Mouse (Mus musculus): ENCODE data around the gene Gm45785. TPM values are rescaled to one million over a fixed set of nuclear protein-coding genes. Genes with fewer than 3 reads are reported as not detected.

The Gm45785 gene
- polyA plus RNA-seq, 1 experiment from 2014 or later = not detected

Other genes with a start within 250 kb of the Gm45785 start
- gene Olfr61, start 227.4 kb downstream of the Gm45785 start, polyA plus RNA-seq (2014; fragmentation: Nextera tagmentation; extraction: Ambion mirVana) = not detected in 2 replicates
- not detected in 2 replicates for gene Olfr53, start 209.9 kb downstream of the Gm45785 start, polyA plus RNA-seq (2014; fragmentation: Nextera tagmentation; extraction: Ambion mirVana)
- gene Olfr539, start 196.4 kb downstream of the Gm45785 start, polyA plus RNA-seq (2014; fragmentation: Nextera tagmentation; extraction: Ambion mirVana) = not detected in 2 replicates
- gene Olfr45, start 174.4 kb downstream of the Gm45785 start, polyA plus RNA-seq (2014; fragmentation: Nextera tagmentation; extraction: Ambion mirVana) = not detected in 2 replicates
- not detected in 2 replicates for gene Olfr541, start 159.1 kb downstream of the Gm45785 start, polyA plus RNA-seq (2014; fragmentation: Nextera tagmentation; extraction: Ambion mirVana)
- gene Cyp2e1, start 92.6 kb downstream of the Gm45785 start, polyA plus RNA-seq (2014; fragmentation: Nextera tagmentation; extraction: Ambion mirVana) = not detected in 2 replicates
- 0.27 and 0.74 TPM in 2 replicates for gene Syce1, start 68.5 kb downstream of the Gm45785 start, polyA plus RNA-seq (2014; fragmentation: Nextera tagmentation; extraction: Ambion mirVana)
- 2.7 and 3.0 TPM in 2 replicates for gene Zfp941, start 34.2 kb downstream of the Gm45785 start, polyA plus RNA-seq (2014; fragmentation: Nextera tagmentation; extraction: Ambion mirVana)
- gene Urah, start 21.3 kb downstream of the Gm45785 start, polyA plus RNA-seq (2014; fragmentation: Nextera tagmentation; extraction: Ambion mirVana) = 14.2 and 18.7 TPM in 2 replicates
- not detected in 2 replicates for gene Scgb1c1, start 10.8 kb downstream of the Gm45785 start, polyA plus RNA-seq (2014; fragmentation: Nextera tagmentation; extraction: Ambion mirVana)
- not detected in 2 replicates for gene Odf3, start 8.5 kb downstream of the Gm45785 start, polyA plus RNA-seq (2014; fragmentation: Nextera tagmentation; extraction: Ambion mirVana)
- gene Ric8a, start 626 bp upstream of the Gm45785 start, polyA plus RNA-seq (2014; fragmentation: Nextera tagmentation; extraction: Ambion mirVana) = 65.7 and 72.8 TPM in 2 replicates
- 48.7 and 55.3 TPM in 2 replicates for gene Bet1l, start 1.2 kb upstream of the Gm45785 start, polyA plus RNA-seq (2014; fragmentation: Nextera tagmentation; extraction: Ambion mirVana)
- 136 and 146 TPM in 2 replicates for gene Psmd13, start 25.6 kb upstream of the Gm45785 start, polyA plus RNA-seq (2014; fragmentation: Nextera tagmentation; extraction: Ambion mirVana)
- 21.8 and 23.5 TPM in 2 replicates for gene Sirt3, start 26.0 kb upstream of the Gm45785 start, polyA plus RNA-seq (2014; fragmentation: Nextera tagmentation; extraction: Ambion mirVana)
- 0.87 TPM in 1 of 2 replicates, not detected in the other for gene Cox8b, start 44.1 kb upstream of the Gm45785 start, polyA plus RNA-seq (2014; fragmentation: Nextera tagmentation; extraction: Ambion mirVana)
- gene Nlrp6, start 64.6 kb upstream of the Gm45785 start, polyA plus RNA-seq (2014; fragmentation: Nextera tagmentation; extraction: Ambion mirVana) = 1.2 and 2.2 TPM in 2 replicates
- 28.7 and 31.0 TPM in 2 replicates for gene Pgghg, start 85.1 kb upstream of the Gm45785 start, polyA plus RNA-seq (2014; fragmentation: Nextera tagmentation; extraction: Ambion mirVana)
- gene Ifitm5, start 94.0 kb upstream of the Gm45785 start, polyA plus RNA-seq (2014; fragmentation: Nextera tagmentation; extraction: Ambion mirVana) = 2.0 and 2.6 TPM in 2 replicates
- not detected in 2 replicates for gene Gm45717, start 99.6 kb upstream of the Gm45785 start, polyA plus RNA-seq (2014; fragmentation: Nextera tagmentation; extraction: Ambion mirVana)
- gene Ifitm2, start 99.7 kb upstream of the Gm45785 start, polyA plus RNA-seq (2014; fragmentation: Nextera tagmentation; extraction: Ambion mirVana) = 1,395 and 1,501 TPM in 2 replicates
- gene Ifitm1, start 110.9 kb upstream of the Gm45785 start, polyA plus RNA-seq (2014; fragmentation: Nextera tagmentation; extraction: Ambion mirVana) = 241 and 289 TPM in 2 replicates
- 347 and 377 TPM in 2 replicates for gene Ifitm3, start 154.4 kb upstream of the Gm45785 start, polyA plus RNA-seq (2014; fragmentation: Nextera tagmentation; extraction: Ambion mirVana)
- gene Ifitm6, start 161.6 kb upstream of the Gm45785 start, polyA plus RNA-seq (2014; fragmentation: Nextera tagmentation; extraction: Ambion mirVana) = 2.6 TPM in 1 of 2 replicates, not detected in the other
- not detected in 2 replicates for gene Gm17387, start 172.8 kb upstream of the Gm45785 start, polyA plus RNA-seq (2014; fragmentation: Nextera tagmentation; extraction: Ambion mirVana)
- gene B4galnt4, start 204.8 kb upstream of the Gm45785 start, polyA plus RNA-seq (2014; fragmentation: Nextera tagmentation; extraction: Ambion mirVana) = 8.6 and 10.3 TPM in 2 replicates
- gene Pkp3, start 221.9 kb upstream of the Gm45785 start, polyA plus RNA-seq (2014; fragmentation: Nextera tagmentation; extraction: Ambion mirVana) = 20.2 and 21.1 TPM in 2 replicates
- 7.1 and 7.4 TPM in 2 replicates for gene Sigirr, start 244.2 kb upstream of the Gm45785 start, polyA plus RNA-seq (2014; fragmentation: Nextera tagmentation; extraction: Ambion mirVana)

All from stomach, embryonic 14.5 days (tissue).